Mouse (Mus musculus): ENCODE results near the gene Rnf224. TPM values are rescaled to one million over a fixed set of nuclear protein-coding genes. Genes with fewer than 3 reads are reported as not detected.
A peak's percentile ranks its signal among the peaks of the same experiment; 100 is the strongest.
"Not testable (repeated sequence)": the region's sequence is repeated elsewhere in the genome, so short reads cannot be mapped to it uniquely, and the experiment has no call there.

The Rnf224 gene
- polyA plus RNA-seq, 1 experiment from 2014 or later = not detected

- Histone ChIP-seq H3K4me1 (peaks cover 52% of the 10 kb centered on the region), H3K9ac (0 out of 2 replicates have a peak overlapping the region, but pooled peaks have one; percentile 13), H3K9me3 (replicated peaks) (no peaks in the 10 kb centered on the region), H3K27me3 (peaks cover 23% of the 10 kb centered on the region), H3K4me2 (replicated peaks) (peak overlapping the region; percentile 99), H3K4me3 (0 out of 2 replicates have a peak overlapping the region, but pooled peaks have one; percentile 1), H3K36me3 (peaks cover 15% of the 10 kb centered on the region), H3K27ac (no peak overlapping the region)
- WGBS = 74% methylated on average over 3 of the region's 3 CpGs
- ATAC-seq (ENCODE audit: low FRiP score) = no peak
Observed at GRCm38 (mm10) chr2:25264851-25265250, 28.3 kb upstream of the Rnf224 start.

GRCm38 (mm10) chr2:25264286-25264660, 27.7 kb upstream of the Rnf224 start:
- peak overlapping the region; percentile 99 for H3K4me2 ChIP-seq (replicated peaks)
- H3K27ac ChIP-seq = no peak overlapping the region
- H3K9me3 ChIP-seq (replicated peaks) = no peaks in the 10 kb centered on the region
- no peak for ATAC-seq (ENCODE audit: low FRiP score)
- H3K4me3 ChIP-seq = peak overlapping the region; percentile 62
- H3K27me3 ChIP-seq = peaks cover 23% of the 10 kb centered on the region
- H3K9ac ChIP-seq = peak overlapping the region; percentile 13; the same call in 1 of the 2 replicates
- H3K4me1 ChIP-seq = peaks cover 52% of the 10 kb centered on the region
- WGBS = 83% methylated on average over 5 of the region's 5 CpGs
- peaks cover 9% of the 10 kb centered on the region for H3K36me3 ChIP-seq

DNA sequence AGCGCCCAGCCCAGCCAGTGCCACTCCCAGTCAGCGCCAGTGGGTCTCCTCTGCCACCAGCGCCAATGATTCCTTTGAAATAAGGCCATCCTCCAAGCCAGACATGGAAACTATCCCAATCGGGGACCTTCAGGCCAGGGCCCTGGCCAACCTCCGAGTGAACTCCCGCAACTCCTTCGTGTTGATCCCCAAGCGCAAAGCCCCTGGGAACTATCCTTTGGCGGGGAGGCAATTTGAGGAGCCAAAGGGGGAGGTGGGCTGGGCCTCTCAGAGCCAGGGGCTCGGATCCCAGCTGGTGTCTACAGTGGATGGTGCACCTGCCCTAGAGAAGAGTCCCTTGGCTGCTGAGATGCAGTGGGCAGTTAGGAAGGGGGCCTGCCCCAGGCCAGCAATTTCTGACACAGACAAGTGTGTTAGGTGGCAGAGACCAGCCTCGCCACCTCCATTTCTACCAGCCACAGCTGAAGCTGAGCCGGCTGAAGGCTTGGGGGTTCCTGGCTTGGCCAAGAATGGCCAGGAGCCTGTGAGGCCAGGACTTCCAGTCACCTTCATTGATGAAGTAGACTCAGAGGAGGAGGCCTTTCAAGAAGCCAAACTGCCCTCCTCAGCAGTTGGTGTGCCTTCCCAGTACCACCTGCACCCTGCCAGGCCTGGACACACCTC, 27.2 kb upstream of the Rnf224 start:
- Histone ChIP-seq H3K27ac (no peak overlapping the region), H3K36me3 (0 out of 2 replicates have a peak, but pooled peaks cover 4% of the 10 kb centered on the region), H3K4me3 (peak overlapping the region; percentile 62), H3K27me3 (peaks cover 23% of the 10 kb centered on the region), H3K9ac (peak overlapping the region; percentile 73), H3K9me3 (replicated peaks) (no peaks in the 10 kb centered on the region), H3K4me1 (peaks cover 52% of the 10 kb centered on the region), H3K4me2 (replicated peaks) (peak overlapping the region; percentile 99)
- 20% methylated on average over 12 of the region's 12 CpGs for WGBS
- ATAC-seq (ENCODE audit: low FRiP score) = no peak

DNA sequence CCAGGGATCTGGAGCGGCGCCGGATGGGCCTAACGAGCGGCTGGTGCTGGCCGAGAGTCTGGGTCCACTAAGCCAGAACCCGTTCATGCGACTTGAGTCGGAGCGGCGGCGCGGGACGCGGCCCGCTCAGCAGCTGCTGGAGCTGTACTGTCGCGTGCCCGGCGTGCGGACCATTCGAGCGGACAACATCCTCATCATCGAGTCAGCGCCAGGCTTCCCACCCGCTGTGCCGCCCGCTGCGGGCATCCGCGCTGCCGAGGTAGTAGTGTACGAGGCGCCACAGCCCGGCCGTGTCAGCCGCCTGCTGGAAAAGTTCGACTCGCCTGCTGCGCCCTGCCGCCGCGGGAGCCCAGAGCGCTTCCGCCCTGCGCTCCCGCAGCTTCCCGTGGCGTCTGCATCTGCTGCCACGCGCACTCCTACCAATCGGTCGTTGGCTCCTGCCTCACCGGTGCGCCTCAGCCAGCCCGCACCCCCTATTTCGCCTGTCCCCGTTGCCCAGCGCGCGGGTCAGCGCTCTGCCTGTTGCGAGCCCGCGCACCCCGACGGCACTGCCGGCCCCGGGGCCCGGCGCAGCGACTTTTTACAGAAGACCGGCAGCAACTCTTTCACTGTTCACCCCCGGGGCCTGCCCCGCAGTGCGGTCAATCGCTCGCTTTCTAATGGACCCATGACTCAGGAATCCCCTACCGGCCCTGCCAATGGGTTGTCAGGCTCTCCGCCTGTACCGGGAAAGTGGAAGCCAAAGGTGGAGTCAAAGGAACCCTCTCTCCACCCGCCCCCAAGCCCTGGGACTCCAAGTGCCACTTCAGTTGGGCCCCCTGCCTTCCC, 26.4 kb upstream of the Rnf224 start:
- peaks cover 52% of the 10 kb centered on the region for H3K4me1 ChIP-seq
- under 1% methylated on average over 81 of the region's 82 CpGs for whole genome bisulfite sequencing
- peak overlapping the region; percentile 49 for H3K27ac ChIP-seq
- H3K4me3 ChIP-seq = peak overlapping the region; percentile 62
- peak overlapping the region; percentile 73 for H3K9ac ChIP-seq
- H3K36me3 ChIP-seq = no peaks in the 10 kb centered on the region
- H3K9me3 ChIP-seq (replicated peaks) = no peaks in the 10 kb centered on the region
- H3K4me2 ChIP-seq (replicated peaks) = peak overlapping the region; percentile 99
- peak; percentile 35 for ATAC-seq (ENCODE audit: low FRiP score)
- peaks cover 23% of the 10 kb centered on the region for H3K27me3 ChIP-seq

DNA sequence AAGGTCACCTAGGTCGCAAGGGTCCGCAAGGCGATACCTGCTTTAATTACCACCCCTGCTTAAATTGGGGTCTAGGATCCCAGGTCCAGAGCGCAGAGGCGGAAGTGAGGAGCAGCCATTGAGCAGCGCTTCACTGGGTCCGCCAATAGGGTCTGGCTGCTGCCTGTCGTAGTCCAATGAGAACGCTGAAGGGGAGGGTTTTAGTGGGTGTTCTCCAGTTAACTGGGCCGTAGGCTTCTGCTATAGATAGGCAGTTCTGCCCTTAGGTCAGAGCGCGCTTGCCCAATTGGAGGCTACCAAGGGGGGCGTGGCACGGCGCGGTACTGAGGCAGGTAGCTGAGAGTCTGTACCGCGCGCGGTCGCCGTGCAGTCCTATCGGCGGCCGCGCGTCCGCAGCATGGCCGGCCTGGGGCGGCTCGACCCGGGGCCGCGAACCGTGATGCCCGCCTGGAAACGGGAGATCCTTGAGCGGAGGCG, 25.7 kb upstream of the Rnf224 start, which contains the start of gene Tprn:
Gene Tprn (plus strand): TSS at position 328 of the 477 bp plus-strand sequence.
- under 1% methylated on average over 39 of the region's 39 CpGs for WGBS
- peak; percentile 98 for ATAC-seq (ENCODE audit: low FRiP score)
- peak within 1 kb of the TSS; percentile 62 for H3K4me3 ChIP-seq
- no peaks in the 10 kb centered on the region for H3K36me3 ChIP-seq
- H3K4me2 ChIP-seq (replicated peaks) = peak within 1 kb of the TSS; percentile 99
- peaks cover 46% of the 10 kb centered on the region for H3K4me1 ChIP-seq
- H3K27ac ChIP-seq = peak within 1 kb of the TSS; percentile 49
- H3K9ac ChIP-seq = peak within 1 kb of the TSS; percentile 73
- peaks cover 23% of the 10 kb centered on the region for H3K27me3 ChIP-seq
- H3K9me3 ChIP-seq (replicated peaks) = no peaks in the 10 kb centered on the region

- 0 out of 2 replicates have a peak, but pooled peaks have one; percentile 3 for ATAC-seq (ENCODE audit: low FRiP score)
- Histone ChIP-seq H3K4me1 (peaks cover 41% of the 10 kb centered on the region), H3K27ac (no peak overlapping the region), H3K36me3 (no peaks in the 10 kb centered on the region), H3K9ac (peak overlapping the region; percentile 55), H3K9me3 (replicated peaks) (no peaks in the 10 kb centered on the region), H3K27me3 (peaks cover 23% of the 10 kb centered on the region), H3K4me2 (replicated peaks) (peak overlapping the region; percentile 99), H3K4me3 (peak overlapping the region; percentile 62)
- WGBS = 48% methylated on average over 12 of the region's 12 CpGs
Observed at GRCm38 (mm10) chr2:25261870-25262269, 25.3 kb upstream of the Rnf224 start.

GRCm38 (mm10) chr2:25258887-25259286, 22.3 kb upstream of the Rnf224 start:
- Histone ChIP-seq H3K4me2 (replicated peaks) (no peak overlapping the region), H3K27me3 (peaks cover 10% of the 10 kb centered on the region)
- ATAC-seq (ENCODE audit: low FRiP score) = no peak

DNA sequence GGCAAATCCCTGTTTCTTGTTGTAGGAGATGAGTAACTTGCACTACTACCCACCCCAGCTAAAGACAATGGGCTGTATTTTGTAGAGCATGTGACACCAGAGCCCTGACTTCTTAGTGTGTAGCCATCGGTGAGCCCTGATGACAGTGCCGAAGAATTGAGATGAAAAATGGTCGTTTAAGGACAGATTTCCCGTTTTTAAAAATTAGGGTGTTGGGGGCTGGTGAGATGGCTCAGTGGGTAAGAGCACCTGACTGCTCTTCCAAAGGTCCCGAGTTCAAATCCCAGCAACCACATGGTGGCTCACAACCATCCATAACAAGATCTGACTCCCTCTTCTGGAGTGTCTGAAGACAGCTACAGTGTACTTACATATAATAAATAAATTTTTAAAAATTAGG, 20.7 kb upstream of the Rnf224 start:
- 85% methylated on average over 5 of the region's 5 CpGs for WGBS
- ATAC-seq (ENCODE audit: low FRiP score); H3K9me3 ChIP-seq (replicated peaks); H3K27ac ChIP-seq; H3K9ac ChIP-seq; H3K4me3 ChIP-seq; H3K36me3 ChIP-seq; H3K4me2 ChIP-seq (replicated peaks); H3K27me3 ChIP-seq: not testable (repeated sequence)
- peaks cover 19% of the 10 kb centered on the region for H3K4me1 ChIP-seq

More at GRCm38 (mm10) chr2:25258887-25259286, 22.3 kb upstream of the Rnf224 start:
- no peak overlapping the region for H3K4me3 ChIP-seq
- H3K27ac ChIP-seq = no peak overlapping the region
- H3K36me3 ChIP-seq = no peaks in the 10 kb centered on the region
- no peak overlapping the region for H3K9ac ChIP-seq
- peaks cover 28% of the 10 kb centered on the region for H3K4me1 ChIP-seq
- 54% methylated on average over 2 of the region's 2 CpGs for WGBS
- H3K9me3 ChIP-seq (replicated peaks) = no peaks in the 10 kb centered on the region

GRCm38 (mm10) chr2:25256443-25257109, 20.0 kb upstream of the Rnf224 start:
- H3K4me3 ChIP-seq = peak overlapping the region; percentile 95
- not testable (repeated sequence) for H3K27me3 ChIP-seq; ATAC-seq (ENCODE audit: low FRiP score); H3K27ac ChIP-seq; H3K9me3 ChIP-seq (replicated peaks)
- H3K9ac ChIP-seq = peak overlapping the region; percentile 79
- peaks cover 16% of the 10 kb centered on the region for H3K4me1 ChIP-seq
- peaks cover 10% of the 10 kb centered on the region for H3K36me3 ChIP-seq
- peak overlapping the region; percentile 77 for H3K4me2 ChIP-seq (replicated peaks)
- WGBS = 64% methylated on average over 12 of the region's 12 CpGs

GRCm38 (mm10) chr2:25255284-25255779, 18.7 kb upstream of the Rnf224 start, which contains the start of gene Tmem203:
Gene Tmem203, plus strand, starts transcription at chr2:25255439.
- ATAC-seq (ENCODE audit: low FRiP score) = peak; percentile 88
- peaks cover 16% of the 10 kb centered on the region for H3K4me1 ChIP-seq
- peak within 1 kb of the TSS; percentile 77 for H3K4me2 ChIP-seq (replicated peaks)
- peak within 1 kb of the TSS; percentile 58 for H3K27ac ChIP-seq
- H3K4me3 ChIP-seq = peak within 1 kb of the TSS; percentile 95
- no peaks in the 10 kb centered on the region for H3K9me3 ChIP-seq (replicated peaks)
- no peaks in the 10 kb centered on the region for H3K27me3 ChIP-seq
- peak within 1 kb of the TSS; percentile 79 for H3K9ac ChIP-seq
- H3K36me3 ChIP-seq = peaks cover 22% of the 10 kb centered on the region
- WGBS = under 1% methylated on average over 39 of the region's 39 CpGs

GRCm38 (mm10) chr2:25252331-25252730, 15.7 kb upstream of the Rnf224 start:
- Histone ChIP-seq H3K9me3 (replicated peaks) (no peaks in the 10 kb centered on the region), H3K27me3 (no peaks in the 10 kb centered on the region), H3K9ac (no peak overlapping the region), H3K36me3 (peaks cover 51% of the 10 kb centered on the region), H3K27ac (no peak overlapping the region), H3K4me2 (replicated peaks) (no peak overlapping the region), H3K4me3 (no peak overlapping the region), H3K4me1 (peaks cover 16% of the 10 kb centered on the region)
- WGBS = 87% methylated on average over 1 of the region's 1 CpGs
- ATAC-seq (ENCODE audit: low FRiP score) = no peak

Measured in hindbrain, embryonic 12.5 days (tissue).